Mouse (Mus musculus) stomach, postnatal 0 days (tissue): Measurements from ENCODE around the gene Nek5. TPM values are rescaled to one million over a fixed set of nuclear protein-coding genes. Genes with fewer than 3 reads are reported as not detected.
A peak's percentile ranks its signal among the peaks of the same experiment; 100 is the strongest.

Source experiments
- ATAC-seq: fragments of 200-750 bp; cut with Nextera tagmentation; 2 replicates; pipeline ENCODE4 v1.8.0; 2017; ENCODE audit not compliant: low FRiP score, low TSS enrichment
- DNase-seq: peaks from one replicate; pipeline ENCODE4 v3.0.0-alpha.2; 2016; ENCODE audit warnings: low spot score
- H3K27ac ChIP-seq: fragments of 300-500 bp; sonication (generic); replicated peaks from 2 replicates; pipeline ENCODE4 v1.5.1; 2014; ENCODE audit warnings: mild to moderate bottlenecking, control low read depth
- H3K27me3 ChIP-seq: fragments of 300-500 bp; sonication (generic); 2 replicates; pipeline ENCODE4 v1.6.1; 2014; ENCODE audit warnings: low read length; ENCODE audit not compliant: control insufficient read depth, insufficient read depth
- H3K36me3 ChIP-seq: fragments of 300-500 bp; sonication (generic); 2 replicates; pipeline ENCODE4 v1.6.1; 2014; ENCODE audit warnings: low read length, mixed read lengths; ENCODE audit not compliant: control insufficient read depth, insufficient read depth
- H3K4me1 ChIP-seq: fragments of 300-500 bp; sonication (generic); replicated peaks from 2 replicates; pipeline ENCODE4 v1.6.1; 2014; ENCODE audit warnings: antibody characterized with exemption; ENCODE audit not compliant: control insufficient read depth, insufficient read depth
- H3K4me2 ChIP-seq: fragments of 300-500 bp; sonication (generic); replicated peaks from 2 replicates; pipeline ENCODE4 v1.6.1; 2014; ENCODE audit warnings: low read depth, mild to moderate bottlenecking, control low read depth, moderate library complexity
- H3K4me3 ChIP-seq: fragments of 300-500 bp; sonication (generic); 2 replicates; pipeline ENCODE4 v1.5.1; 2014; ENCODE audit warnings: low read depth, low read length, control low read depth
- H3K9ac ChIP-seq: fragments of 300-500 bp; sonication (generic); 2 replicates; pipeline ENCODE4 v1.6.1; 2014; ENCODE audit warnings: mild to moderate bottlenecking, low read length, control low read depth, mixed read lengths
- H3K9me3 ChIP-seq: fragments of 300-500 bp; sonication (generic); 2 replicates; pipeline ENCODE4 v1.6.1; 2016; ENCODE audit warnings: low read length; ENCODE audit not compliant: control insufficient read depth
- CTCF ChIP-seq: IDR thresholded peaks from 2 replicates; pipeline ENCODE4 v1.5.1; 2016; ENCODE audit warnings: antibody characterized with exemption, low read depth, mild to moderate bottlenecking, moderate library complexity
- EP300 ChIP-seq: optimal IDR thresholded peaks from 2 replicates; pipeline ENCODE3; 2016; ENCODE audit warnings: antibody characterized with exemption
- WGBS: fragments of 180-500 bp; shearing (Covaris S2); extraction: QIAGEN DNeasy Blood & Tissue Kit; methylation state at CpG from one replicate; pipeline ENCODE4 v1.1.7; 2014; 5-methylcytosine and 5-hydroxymethylcytosine counted together
- polyA plus RNA-seq: library from polyadenylated mRNA; unstranded; fragments of >200 nt; fragmentation: Nextera tagmentation; extraction: Ambion mirVana; gene quantifications from 2 replicates; pipeline ENCODE4 v1.2.1, GENCODE M21; 2015

Nek5 gene
- 0.21 and 0.23 TPM in 2 replicates for polyA plus RNA-seq

DNA sequence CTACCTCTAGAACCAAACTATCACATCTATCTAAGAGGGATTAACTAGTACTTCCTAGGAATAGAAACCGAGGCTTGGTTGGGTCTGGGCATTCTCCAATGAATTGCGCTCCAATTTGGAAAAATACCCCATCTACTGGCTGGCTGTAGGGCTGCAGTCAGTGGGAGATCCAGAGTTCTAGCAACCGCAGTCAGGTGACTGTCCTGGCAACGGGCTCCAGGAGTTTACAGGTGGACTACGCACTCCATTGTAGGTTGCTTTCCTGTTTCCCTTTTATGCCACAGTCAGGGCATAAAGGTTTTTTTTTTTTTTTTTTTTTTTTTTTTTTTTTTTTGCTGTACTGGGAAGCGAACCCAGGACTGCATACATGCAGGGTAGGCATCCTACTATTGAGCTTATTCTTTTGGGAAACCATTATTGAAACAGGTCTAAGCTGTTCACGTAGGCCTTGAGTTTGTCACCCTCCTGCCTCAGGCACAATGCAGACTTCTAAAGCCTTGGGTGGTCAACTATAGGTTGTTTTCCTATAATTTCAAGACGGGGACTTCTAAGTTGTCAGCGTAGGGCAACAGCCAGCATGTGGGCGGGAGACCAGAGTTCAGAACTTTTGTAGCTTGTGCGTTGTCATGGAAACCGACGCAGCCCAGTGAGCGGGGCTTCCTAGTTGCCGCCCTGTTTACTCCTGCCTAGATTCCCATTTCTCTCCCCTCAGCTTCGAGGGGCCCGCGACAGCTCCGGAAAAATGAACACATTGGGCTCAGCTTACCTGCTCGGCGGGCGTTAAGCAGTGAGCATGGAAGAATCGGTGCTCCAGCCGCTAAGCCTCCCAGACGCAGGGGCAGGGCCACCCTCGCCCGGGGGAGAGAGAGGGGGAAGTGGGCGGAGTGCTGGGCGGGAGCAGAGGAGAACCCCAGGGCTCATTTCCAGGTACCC is at the start of gene Nek5:
Gene Nek5, minus strand, starts transcription at position 834 of the 933 bp plus-strand sequence.
- H3K9ac ChIP-seq, result peak within 1 kb of the TSS; percentile 58
- no peak within 1 kb of the TSS for H3K27ac ChIP-seq
- 2% methylated on average over 29 of the region's 29 CpGs for WGBS
- H3K9me3 ChIP-seq, result no peaks in the 10 kb centered on the region
- H3K4me3 ChIP-seq, result peak within 1 kb of the TSS; percentile 50
- H3K4me1 ChIP-seq, result no peaks in the 10 kb centered on the region
- ATAC-seq (peak; percentile 89), DNase-seq (peak; percentile 74)
- peaks cover 2% of the 10 kb centered on the region; the same call in 1 of the 2 replicates for H3K36me3 ChIP-seq
- no peaks in the 10 kb centered on the region; the same call in 1 of the 2 replicates for H3K27me3 ChIP-seq
- peak within 1 kb of the TSS; percentile 88 for H3K4me2 ChIP-seq
- TF ChIP-seq CTCF (peak; percentile 73), EP300 (no peak)

DNA sequence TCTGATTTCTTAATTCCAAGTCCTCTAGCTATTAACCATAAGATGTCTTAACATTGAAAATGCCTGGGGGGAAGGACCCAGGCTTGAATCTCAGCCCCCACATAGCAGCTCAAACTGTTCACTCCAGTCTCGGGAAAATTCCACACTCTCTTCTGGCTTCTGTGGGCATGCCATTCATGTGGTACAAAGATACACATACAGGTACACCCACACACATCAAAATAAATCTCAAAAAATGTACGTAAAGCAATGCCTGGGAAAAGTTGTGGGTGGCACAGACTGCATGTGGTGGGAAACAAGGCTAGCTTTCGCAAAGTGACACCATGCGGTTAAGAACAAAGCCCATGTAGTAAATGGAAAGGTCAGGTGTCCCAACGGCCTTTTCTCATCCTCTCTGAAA is 44.3 kb upstream of the Nek5 start:
- no peak overlapping the region for H3K27ac ChIP-seq
- DNase-seq, result no peak
- whole genome bisulfite sequencing, result 93% methylated on average over 5 of the region's 5 CpGs

DNA sequence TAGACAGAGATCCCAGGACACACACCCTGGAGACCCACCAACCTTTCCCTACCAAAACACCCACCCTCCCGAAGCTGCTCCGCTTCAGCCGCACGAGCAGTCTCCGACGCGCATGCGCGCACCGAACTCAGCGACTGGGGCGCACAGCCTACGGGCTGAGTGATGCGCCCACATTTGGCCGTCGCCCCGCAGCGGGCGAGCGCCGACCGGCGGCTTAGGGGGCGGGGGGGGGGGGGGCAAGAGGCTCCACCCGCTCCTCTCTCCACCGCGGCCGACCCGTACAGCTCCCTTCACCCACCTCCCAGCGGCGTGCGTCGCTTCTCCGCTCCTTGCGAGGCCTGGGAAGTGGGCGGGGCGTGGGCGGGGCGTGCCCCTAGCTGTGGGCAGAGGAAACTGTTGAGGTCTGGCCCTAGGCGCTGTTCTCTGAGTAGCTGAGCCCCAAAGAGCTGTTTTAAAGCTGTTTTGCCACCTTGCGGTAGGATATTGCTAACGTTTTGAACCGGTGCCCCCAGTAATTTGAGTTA is 41.3 kb upstream of the Nek5 start, which contains the start of gene Nek3:
Gene Nek3, minus strand, starts transcription at position 356 of the 524 bp plus-strand sequence.
- no peaks in the 10 kb centered on the region for H3K9me3 ChIP-seq
- H3K4me2 ChIP-seq, result peak within 1 kb of the TSS; percentile 59
- peak within 1 kb of the TSS; percentile 61 for H3K9ac ChIP-seq
- WGBS, result 0% methylated on average over 39 of the region's 43 CpGs
- peak; percentile 97 for DNase-seq
- H3K27me3 ChIP-seq, result no peaks in the 10 kb centered on the region
- peak within 1 kb of the TSS; percentile 61 for H3K4me3 ChIP-seq
- peak within 1 kb of the TSS; percentile 69 for H3K27ac ChIP-seq
- peaks cover 5% of the 10 kb centered on the region; the same call in 1 of the 2 replicates for H3K36me3 ChIP-seq
- no peaks in the 10 kb centered on the region for H3K4me1 ChIP-seq
- TF ChIP-seq EP300 (no peak), CTCF (peak; percentile 81)
- peak; percentile 99 for ATAC-seq

More for the DNA sequence above, 44.3 kb upstream of the Nek5 start:
- H3K9me3 ChIP-seq, result no peaks in the 10 kb centered on the region
- no peaks in the 10 kb centered on the region for H3K27me3 ChIP-seq
- no peak overlapping the region for H3K9ac ChIP-seq
- no peak overlapping the region for H3K4me3 ChIP-seq
- H3K4me2 ChIP-seq, result no peak overlapping the region
- ATAC-seq, result no peak
- no peak for TF ChIP-seq CTCF
- TF ChIP-seq EP300, result no peak
- no peaks in the 10 kb centered on the region for H3K4me1 ChIP-seq
- H3K36me3 ChIP-seq, result peaks cover 5% of the 10 kb centered on the region; the same call in 1 of the 2 replicates

- H3K9ac ChIP-seq, result peak overlapping the region; percentile 61
- TF ChIP-seq CTCF (no peak), EP300 (no peak)
- DNase-seq (no peak), ATAC-seq (peak; percentile 39)
- peak overlapping the region; percentile 61 for H3K4me3 ChIP-seq
- no peaks in the 10 kb centered on the region for H3K27me3 ChIP-seq
- peak overlapping the region; percentile 59 for H3K4me2 ChIP-seq
- no peaks in the 10 kb centered on the region for H3K4me1 ChIP-seq
- H3K36me3 ChIP-seq, result peaks cover 5% of the 10 kb centered on the region; the same call in 1 of the 2 replicates
- no peaks in the 10 kb centered on the region for H3K9me3 ChIP-seq
- peak overlapping the region; percentile 69; the same call in 1 of the 2 replicates for H3K27ac ChIP-seq
- 45% methylated on average over 9 of the region's 10 CpGs for WGBS
These were observed 40.6 kb upstream of the Nek5 start for GRCm38 (mm10) chr8:22165251-22166079.

DNA sequence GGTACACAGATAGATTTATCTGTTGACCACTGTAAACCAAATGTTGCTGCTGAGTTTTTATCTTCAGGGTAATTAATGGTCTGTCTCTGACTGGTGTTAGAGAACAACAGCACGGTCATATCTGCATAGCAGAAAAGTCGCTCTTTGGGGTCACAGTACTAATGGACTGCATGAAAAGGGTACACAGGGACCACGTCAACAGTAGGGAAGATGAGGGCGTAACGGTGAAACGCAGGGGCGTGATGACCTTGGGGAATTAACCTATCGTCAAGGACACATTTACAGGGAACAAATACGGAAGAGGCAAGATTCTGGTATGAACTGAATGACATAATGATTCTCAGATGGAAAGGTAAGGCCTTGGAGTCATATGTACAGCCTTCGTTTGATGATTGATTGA is 39.6 kb upstream of the Nek5 start:
- WGBS, result 84% methylated on average over 10 of the region's 10 CpGs
- no peaks in the 10 kb centered on the region for H3K9me3 ChIP-seq
- H3K27me3 ChIP-seq, result no peaks in the 10 kb centered on the region
- DNase-seq (no peak), ATAC-seq (no peak)
- no peak overlapping the region for H3K4me3 ChIP-seq
- H3K9ac ChIP-seq, result no peak overlapping the region
- H3K36me3 ChIP-seq, result peaks cover 5% of the 10 kb centered on the region; the same call in 1 of the 2 replicates
- no peak overlapping the region for H3K27ac ChIP-seq
- TF ChIP-seq CTCF, result no peak
- no peak for TF ChIP-seq EP300
- no peak overlapping the region for H3K4me2 ChIP-seq
- H3K4me1 ChIP-seq, result no peaks in the 10 kb centered on the region
